24 mouse cellular contexts compared by ENCODE assay signal in genomic region chr15:67743332-67743731, GRCm38 (mm10).
"Had no signal": no experiment of that assay in that cellular context is flagged by ENCODE, and none has a peak within 500 bp of the region (broad histone marks: within the 10 kb centered on the region; RNA-seq: fewer than 3 reads in every experiment).

No protein-coding gene starts in this region.

- H3K9ac ChIP-seq: limb, embryonic 12.5 days; limb, embryonic 15.5 days; liver, embryonic 14.5 days; liver, postnatal 0 days; midbrain, embryonic 13.5 days; neural tube, embryonic 13.5 days had no signal

- H3K4me1 ChIP-seq: limb, embryonic 12.5 days; limb, embryonic 15.5 days; midbrain, embryonic 10.5 days; midbrain, embryonic 13.5 days; neural tube, embryonic 13.5 days had no signal

- H3K36me3 ChIP-seq: limb, embryonic 12.5 days; limb, embryonic 15.5 days; midbrain, embryonic 10.5 days; midbrain, embryonic 13.5 days; neural tube, embryonic 13.5 days had no signal

- DNase-seq: kidney, adult 2 months; kidney, postnatal 10 days; kidney, postnatal 4 days; left cerebral cortex, postnatal 4 days; liver, postnatal 0 days; right cerebral cortex, adult 18-20 months; right cerebral cortex, postnatal 14 days; right cerebral cortex, postnatal 4 days; thymus, adult 2 months; thymus, postnatal 14 days; thymus, postnatal 4 days had no signal

- H3K4me2 ChIP-seq: limb, embryonic 12.5 days; limb, embryonic 15.5 days; liver, embryonic 11.5 days; midbrain, embryonic 13.5 days; neural tube, embryonic 13.5 days had no signal

- H3K27ac ChIP-seq: limb, embryonic 12.5 days; limb, embryonic 15.5 days; liver, embryonic 14.5 days; macrophage; midbrain, embryonic 10.5 days; midbrain, embryonic 13.5 days; neural tube, embryonic 13.5 days; stomach, postnatal 0 days had no signal

- H3K4me3 ChIP-seq: limb, embryonic 12.5 days; limb, embryonic 15.5 days; midbrain, embryonic 10.5 days; midbrain, embryonic 13.5 days; myocyte; neural tube, embryonic 13.5 days had no signal

- ATAC-seq: intestine, postnatal 0 days; liver, postnatal 0 days; lung, postnatal 0 days; midbrain, embryonic 13.5 days; midbrain, embryonic 16.5 days had no signal

- H3K27me3 ChIP-seq: limb, embryonic 12.5 days; limb, embryonic 15.5 days; midbrain, embryonic 13.5 days; neural tube, embryonic 13.5 days had no signal

- H3K9me3 ChIP-seq: limb, embryonic 12.5 days; limb, embryonic 15.5 days; midbrain, embryonic 10.5 days; midbrain, embryonic 13.5 days; neural tube, embryonic 13.5 days had no signal
